In the genomic region with DNA sequence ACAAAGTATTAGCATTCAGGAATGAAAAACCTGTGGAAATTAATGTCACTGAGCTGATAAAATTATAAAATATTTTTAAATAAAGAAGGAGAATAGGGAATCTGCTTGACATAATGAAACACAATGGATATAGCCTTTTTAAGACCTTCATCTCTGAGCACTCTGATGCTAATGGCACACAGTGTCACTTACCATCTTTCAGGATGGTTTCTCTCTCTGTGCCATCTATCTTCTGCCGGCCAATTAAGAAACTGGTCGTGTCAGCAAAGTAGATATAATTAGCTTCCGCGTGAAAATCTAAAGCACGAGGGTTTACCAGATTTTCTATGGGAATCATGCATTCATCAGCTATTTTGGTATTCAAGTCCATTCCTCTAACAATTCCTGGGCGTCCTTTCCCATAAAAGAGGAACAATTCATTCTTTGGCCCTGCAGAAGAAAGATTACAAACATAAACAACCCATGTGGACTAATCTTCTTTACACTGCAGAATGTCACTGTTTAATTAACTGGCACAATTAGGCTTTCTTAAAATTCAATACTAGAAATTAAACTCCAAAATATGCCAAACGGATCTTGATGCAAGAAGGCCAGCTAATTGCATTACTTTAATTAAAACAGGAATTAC, we compare ENCODE assay signal across 21 mouse cellular contexts.
DNase-seq lines count a peak whose midpoint lies in the region; ATAC-seq and TF ChIP-seq lines count a peak whose summit lies in the region.
"Had no signal": no experiment of that assay in that cellular context is flagged by ENCODE, and none has a peak within 500 bp of the region (broad histone marks: within the 10 kb centered on the region; RNA-seq: fewer than 3 reads in every experiment).

No protein-coding gene starts in this region.

- 0 out of 2 replicates have a peak overlapping the region, but pooled peaks have one; percentile 8 for H3K4me2 ChIP-seq in hindbrain, embryonic 13.5 days
- no peak overlapping the region; the same call in 1 of the 2 replicates for H3K4me2 ChIP-seq in hindbrain, embryonic 14.5 days (replicated peaks)
- no peak overlapping the region for H3K4me2 ChIP-seq in forebrain, embryonic 12.5 days
- no peak overlapping the region for H3K4me2 ChIP-seq in forebrain, postnatal 0 days (ENCODE audit: low read depth)
- no peak overlapping the region for H3K4me2 ChIP-seq in heart, embryonic 12.5 days
- H3K4me2 ChIP-seq: embryonic facial prominence, embryonic 13.5 days; heart, embryonic 13.5 days; limb, embryonic 13.5 days; liver, embryonic 12.5 days had no signal

- no peaks in the 10 kb centered on the region for H3K9me3 ChIP-seq in hindbrain, embryonic 13.5 days
- no peaks in the 10 kb centered on the region for H3K9me3 ChIP-seq in hindbrain, embryonic 14.5 days (ENCODE audit: control insufficient read depth, low read length)
- no peaks in the 10 kb centered on the region for H3K9me3 ChIP-seq in forebrain, embryonic 12.5 days
- no peaks in the 10 kb centered on the region for H3K9me3 ChIP-seq in forebrain, postnatal 0 days (ENCODE audit: low read length)
- no peaks in the 10 kb centered on the region for H3K9me3 ChIP-seq in heart, embryonic 12.5 days (replicated peaks)
- H3K9me3 ChIP-seq: embryonic facial prominence, embryonic 13.5 days; heart, embryonic 13.5 days; limb, embryonic 13.5 days; liver, embryonic 12.5 days had no signal

- 0 out of 2 replicates have a peak, but pooled peaks have one; percentile 57 for ATAC-seq in hindbrain, embryonic 13.5 days (ENCODE audit: low FRiP score)
- ATAC-seq in hindbrain, embryonic 14.5 days (ENCODE audit: low FRiP score), result no peak; the same call in 1 of the 2 replicates
- ATAC-seq in forebrain, embryonic 12.5 days (ENCODE audit: low FRiP score), result peak; percentile 84
- no peak for ATAC-seq in forebrain, postnatal 0 days
- ATAC-seq in heart, embryonic 12.5 days (ENCODE audit: insufficient number of reproducible peaks, low FRiP score), result no peak
- ATAC-seq: hindbrain, postnatal 0 days; intestine, embryonic 16.5 days; liver, embryonic 12.5 days; Patski had no signal

- no peak for DNase-seq in hindbrain, embryonic 14.5 days (ENCODE audit: low spot score)
- DNase-seq in forebrain, postnatal 0 days, result peak; percentile 14
- peak; percentile 31 for DNase-seq in retina, postnatal 1 day
- DNase-seq in adipocyte (ENCODE audit: low spot score), result no peak
- DNase-seq: adrenal gland, postnatal 10 days; cerebellum, postnatal 25 days; heart, postnatal 14 days; kidney, postnatal 25 days; lung, adult 18-20 months; lung, postnatal 10 days had no signal

- H3K27ac ChIP-seq in hindbrain, embryonic 13.5 days, result no peak overlapping the region
- no peak overlapping the region for H3K27ac ChIP-seq in hindbrain, embryonic 14.5 days
- H3K27ac ChIP-seq in forebrain, embryonic 12.5 days, result no peak overlapping the region
- no peak overlapping the region for H3K27ac ChIP-seq in forebrain, postnatal 0 days (ENCODE audit: low read depth, low read length)
- H3K27ac ChIP-seq in heart, embryonic 12.5 days (ENCODE audit: poor library complexity, severe bottlenecking), result no peak overlapping the region
- H3K27ac ChIP-seq: embryonic facial prominence, embryonic 13.5 days; heart, embryonic 13.5 days; hindbrain, postnatal 0 days; limb, embryonic 13.5 days; liver, embryonic 12.5 days had no signal

- no peak for TF ChIP-seq CTCF in forebrain, postnatal 0 days (IDR thresholded peaks at IDR 0.05; ENCODE audit: low read depth)

- WGBS in hindbrain, embryonic 13.5 days, result 24% methylated on average over 7 of the region's 7 CpGs
- 24% methylated on average over 7 of the region's 7 CpGs for WGBS in hindbrain, embryonic 14.5 days
- WGBS in forebrain, embryonic 12.5 days, result 15% methylated on average over 7 of the region's 7 CpGs
- WGBS in forebrain, postnatal 0 days, result 10% methylated on average over 7 of the region's 7 CpGs
- 74% methylated on average over 7 of the region's 7 CpGs for WGBS in heart, embryonic 12.5 days

- no peak overlapping the region for H3K9ac ChIP-seq in hindbrain, embryonic 13.5 days
- no peak overlapping the region for H3K9ac ChIP-seq in hindbrain, embryonic 14.5 days
- no peak overlapping the region for H3K9ac ChIP-seq in forebrain, embryonic 12.5 days
- no peak overlapping the region for H3K9ac ChIP-seq in forebrain, postnatal 0 days
- H3K9ac ChIP-seq in heart, embryonic 12.5 days, result no peak overlapping the region
- H3K9ac ChIP-seq: embryonic facial prominence, embryonic 13.5 days; heart, embryonic 13.5 days; limb, embryonic 13.5 days; liver, embryonic 12.5 days had no signal

- H3K27me3 ChIP-seq in hindbrain, embryonic 13.5 days, result no peaks in the 10 kb centered on the region
- no peaks in the 10 kb centered on the region for H3K27me3 ChIP-seq in hindbrain, embryonic 14.5 days (ENCODE audit: control insufficient read depth, insufficient read depth, low read length)
- no peaks in the 10 kb centered on the region for H3K27me3 ChIP-seq in forebrain, embryonic 12.5 days
- no peaks in the 10 kb centered on the region for H3K27me3 ChIP-seq in forebrain, postnatal 0 days (ENCODE audit: insufficient read depth, low read length)
- H3K27me3 ChIP-seq in heart, embryonic 12.5 days (replicated peaks), result no peaks in the 10 kb centered on the region
- H3K27me3 ChIP-seq: embryonic facial prominence, embryonic 13.5 days; heart, embryonic 13.5 days; limb, embryonic 13.5 days; liver, embryonic 12.5 days; Patski had no signal

- peaks cover 6% of the 10 kb centered on the region; the same call in 1 of the 2 replicates for H3K4me1 ChIP-seq in hindbrain, embryonic 13.5 days (replicated peaks)
- H3K4me1 ChIP-seq in hindbrain, embryonic 14.5 days (replicated peaks; ENCODE audit: control insufficient read depth, insufficient read depth, low read length), result peaks cover 7% of the 10 kb centered on the region
- H3K4me1 ChIP-seq in forebrain, embryonic 12.5 days, result peaks cover 10% of the 10 kb centered on the region; the same call in 1 of the 2 replicates
- H3K4me1 ChIP-seq in forebrain, postnatal 0 days (ENCODE audit: insufficient read depth), result no peaks in the 10 kb centered on the region
- H3K4me1 ChIP-seq in heart, embryonic 12.5 days (replicated peaks), result no peaks in the 10 kb centered on the region
- H3K4me1 ChIP-seq: embryonic facial prominence, embryonic 13.5 days; heart, embryonic 13.5 days; limb, embryonic 13.5 days; liver, embryonic 12.5 days had no signal

- no peaks in the 10 kb centered on the region for H3K36me3 ChIP-seq in hindbrain, embryonic 13.5 days
- no peaks in the 10 kb centered on the region for H3K36me3 ChIP-seq in hindbrain, embryonic 14.5 days (replicated peaks; ENCODE audit: control insufficient read depth, insufficient read depth)
- H3K36me3 ChIP-seq in forebrain, embryonic 12.5 days (replicated peaks), result no peaks in the 10 kb centered on the region
- H3K36me3 ChIP-seq in forebrain, postnatal 0 days (ENCODE audit: insufficient read depth), result no peaks in the 10 kb centered on the region
- H3K36me3 ChIP-seq in heart, embryonic 12.5 days, result no peaks in the 10 kb centered on the region
- H3K36me3 ChIP-seq: embryonic facial prominence, embryonic 13.5 days; heart, embryonic 13.5 days; limb, embryonic 13.5 days; liver, embryonic 12.5 days had no signal

- no peak overlapping the region for H3K4me3 ChIP-seq in hindbrain, embryonic 13.5 days
- no peak overlapping the region for H3K4me3 ChIP-seq in hindbrain, embryonic 14.5 days (replicated peaks; ENCODE audit: low read length)
- H3K4me3 ChIP-seq in forebrain, embryonic 12.5 days (replicated peaks), result no peak overlapping the region
- no peak overlapping the region for H3K4me3 ChIP-seq in forebrain, postnatal 0 days (ENCODE audit: low read depth, low read length)
- no peak overlapping the region for H3K4me3 ChIP-seq in heart, embryonic 12.5 days
- H3K4me3 ChIP-seq: embryonic facial prominence, embryonic 13.5 days; erythroblast, embryonic 14.5 days; heart, embryonic 13.5 days; limb, embryonic 13.5 days; liver, embryonic 12.5 days had no signal

Comparison
In these comparisons a context has a peak if more than half of its experiments do, and no peak if none do; other contexts are left out.
1. ATAC-seq: peak in hindbrain, embryonic 13.5 days (single experiment) and forebrain, embryonic 12.5 days (single experiment); none in hindbrain, embryonic 14.5 days (single experiment), forebrain, postnatal 0 days (single experiment) and heart, embryonic 12.5 days (single experiment).
2. DNase-seq: peak in forebrain, postnatal 0 days (single experiment) and retina, postnatal 1 day (single experiment); none in hindbrain, embryonic 14.5 days (single experiment) and adipocyte (single experiment).